Mouse (Mus musculus) cerebellum, postnatal 4 days (tissue): ENCODE results near the gene Clcn2.

ENCODE experiments used
- DNase-seq, 2 experiments: peaks; one replicate each; pipeline ENCODE4 v3.0.0; 2022; ENCODE audit warnings: low spot score in 2 of 2, mixed read lengths in 1 of 2

The Clcn2 gene

GRCm38 (mm10) chr16:20722736-20723135 is 5.2 kb upstream of the Clcn2 start:
- no peak for DNase-seq

- no peak for DNase-seq
These were observed 4.3 kb upstream of the Clcn2 start for GRCm38 (mm10) chr16:20721808-20722207.

- no peak for DNase-seq
These were observed 578 bp upstream of the Clcn2 start for GRCm38 (mm10) chr16:20717978-20718670.

- no peak for DNase-seq
These were observed 735 bp downstream of the Clcn2 start for GRCm38 (mm10) chr16:20716841-20717180.

GRCm38 (mm10) chr16:20715976-20716840 is 1.3 kb downstream of the Clcn2 start:
- peak; percentile 69 to 80 for DNase-seq

- DNase-seq, result no peak
These were observed 2.0 kb downstream of the Clcn2 start for GRCm38 (mm10) chr16:20715566-20715965.

- no peak for DNase-seq
These were observed 2.4 kb downstream of the Clcn2 start for GRCm38 (mm10) chr16:20715161-20715560.

- DNase-seq, result no peak
These were observed 3.1 kb downstream of the Clcn2 start for GRCm38 (mm10) chr16:20714307-20715080.

GRCm38 (mm10) chr16:20712889-20713288 is 4.7 kb downstream of the Clcn2 start:
- no peak for DNase-seq

GRCm38 (mm10) chr16:20712190-20712589 is 5.4 kb downstream of the Clcn2 start:
- no peak for DNase-seq

GRCm38 (mm10) chr16:20710810-20711209 is 6.7 kb downstream of the Clcn2 start:
- DNase-seq, result no peak

GRCm38 (mm10) chr16:20710370-20710769 is 7.2 kb downstream of the Clcn2 start:
- DNase-seq, result no peak

GRCm38 (mm10) chr16:20708939-20709734 is 8.4 kb downstream of the Clcn2 start:
- DNase-seq, result peak in 1 of 2 experiments; percentile 73

- DNase-seq, result no peak
These were observed 9.2 kb downstream of the Clcn2 start for GRCm38 (mm10) chr16:20708220-20708938.

- DNase-seq, result no peak
These were observed 11.0 kb downstream of the Clcn2 start for GRCm38 (mm10) chr16:20706407-20707055.

GRCm38 (mm10) chr16:20705786-20706185 is 11.8 kb downstream of the Clcn2 start:
- DNase-seq, result no peak

GRCm38 (mm10) chr16:20703699-20704400 is 13.7 kb downstream of the Clcn2 start:
- no peak for DNase-seq

GRCm38 (mm10) chr16:20703071-20703470 is 14.5 kb downstream of the Clcn2 start:
- DNase-seq, result no peak

GRCm38 (mm10) chr16:20702522-20702893 is 15.0 kb downstream of the Clcn2 start:
- peak; percentile 63 to 77 for DNase-seq
